Comparison of ENCODE assay signal across 16 mouse cellular contexts in the genomic region with DNA sequence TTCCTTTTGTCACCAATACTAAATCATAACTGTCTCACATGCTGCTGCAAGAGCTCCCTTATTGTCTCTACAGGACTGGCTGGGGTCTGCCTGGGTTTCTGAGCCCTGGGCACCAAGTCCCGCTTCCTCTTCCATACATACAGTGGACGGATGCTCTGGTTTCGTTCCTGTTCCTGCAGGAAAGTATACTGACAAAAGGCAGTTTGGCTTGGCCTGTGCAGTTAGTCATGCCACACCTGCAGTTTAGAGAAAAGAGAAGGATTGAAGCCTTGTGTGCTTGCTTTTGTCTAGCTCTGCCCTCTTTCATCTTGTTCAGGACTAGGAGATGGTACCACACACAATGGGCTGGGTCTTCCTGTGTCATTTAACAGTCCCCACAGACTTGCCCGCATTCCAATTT.
"Had no signal": no experiment of that assay in that cellular context is flagged by ENCODE, and none has a peak within 500 bp of the region (broad histone marks: within the 10 kb centered on the region; RNA-seq: fewer than 3 reads in every experiment).

No protein-coding gene starts in this region.

- H3K4me3 ChIP-seq: neural tube, embryonic 13.5 days; neural tube, embryonic 15.5 days; stomach, embryonic 15.5 days had no signal

- H3K9me3 ChIP-seq: neural tube, embryonic 13.5 days; neural tube, embryonic 15.5 days; stomach, embryonic 15.5 days had no signal

- H3K9ac ChIP-seq: neural tube, embryonic 13.5 days; neural tube, embryonic 15.5 days; stomach, embryonic 15.5 days had no signal

- DNase-seq: retina, postnatal 1 day; right cerebral cortex, adult 18-20 months; right cerebral cortex, postnatal 14 days; right cerebral cortex, postnatal 25 days; right cerebral cortex, postnatal 4 days; spleen, adult 18-20 months; thymus, adult 18-20 months; thymus, adult 2 months; thymus, postnatal 14 days; thymus, postnatal 25 days; thymus, postnatal 36 days; thymus, postnatal 4 days had no signal

- H3K27me3 ChIP-seq: neural tube, embryonic 13.5 days; neural tube, embryonic 15.5 days; stomach, embryonic 15.5 days had no signal

- H3K36me3 ChIP-seq: neural tube, embryonic 13.5 days; neural tube, embryonic 15.5 days; stomach, embryonic 15.5 days had no signal

- H3K4me2 ChIP-seq: neural tube, embryonic 13.5 days; neural tube, embryonic 15.5 days; stomach, embryonic 15.5 days had no signal

- H3K4me1 ChIP-seq: neural tube, embryonic 15.5 days; stomach, embryonic 15.5 days had no signal

- H3K27ac ChIP-seq: neural tube, embryonic 13.5 days; neural tube, embryonic 15.5 days; stomach, embryonic 15.5 days; stomach, postnatal 0 days had no signal
